Mouse (Mus musculus) heart, adult 2 months (tissue): ENCODE data around the gene Rin2.

Experiments
- CTCF ChIP-seq: fragments of 200-600 bp; IDR thresholded peaks from 2 replicates; pipeline ENCODE4 v1.8.1; 2022; ENCODE audit warnings: antibody characterized with exemption, mild to moderate bottlenecking, moderate library complexity
- POLR2A ChIP-seq: fragments of 200-500 bp; IDR thresholded peaks from 2 replicates; pipeline ENCODE4 v1.6.1; 2011; ENCODE audit warnings: mild to moderate bottlenecking, low read depth, low read length, control low read depth; ENCODE audit not compliant: insufficient read depth

GRCm38 (mm10) chr2:145802626-145803025, 127.6 kb downstream of the Rin2 start:
- TF ChIP-seq POLR2A = no peak
- no peak for TF ChIP-seq CTCF
